Mouse (Mus musculus) limb, embryonic 13.5 days (tissue): ENCODE data around the gene Gm17087. TPM values are rescaled to one million over a fixed set of nuclear protein-coding genes. Genes with fewer than 3 reads are reported as not detected.

ENCODE experiments used
- polyA plus RNA-seq: library from polyadenylated mRNA; unstranded; fragments of >200 nt; fragmentation: Nextera tagmentation; extraction: Ambion mirVana; gene quantifications from 2 replicates; pipeline ENCODE4 v1.2.1, GENCODE M21; 2015

Gene Gm17087
- polyA plus RNA-seq, 1 experiment from 2014 or later, result not detected

Other genes starting within 250 kb of the Gm17087 start
- 0.38 and 0.50 TPM in 2 replicates for gene Prr18, start 229.5 kb downstream of the Gm17087 start, polyA plus RNA-seq
- 1.1 and 1.3 TPM in 2 replicates for gene T2, start 211.0 kb downstream of the Gm17087 start, polyA plus RNA-seq
- gene T, start 132.5 kb downstream of the Gm17087 start, polyA plus RNA-seq, result 0.61 and 0.97 TPM in 2 replicates
- 2.4 TPM in 2 replicates for gene Pde10a, start 41.6 kb downstream of the Gm17087 start, polyA plus RNA-seq